Mouse (Mus musculus): Measurements from ENCODE around the gene Mrps11.

Gene Mrps11

DNA sequence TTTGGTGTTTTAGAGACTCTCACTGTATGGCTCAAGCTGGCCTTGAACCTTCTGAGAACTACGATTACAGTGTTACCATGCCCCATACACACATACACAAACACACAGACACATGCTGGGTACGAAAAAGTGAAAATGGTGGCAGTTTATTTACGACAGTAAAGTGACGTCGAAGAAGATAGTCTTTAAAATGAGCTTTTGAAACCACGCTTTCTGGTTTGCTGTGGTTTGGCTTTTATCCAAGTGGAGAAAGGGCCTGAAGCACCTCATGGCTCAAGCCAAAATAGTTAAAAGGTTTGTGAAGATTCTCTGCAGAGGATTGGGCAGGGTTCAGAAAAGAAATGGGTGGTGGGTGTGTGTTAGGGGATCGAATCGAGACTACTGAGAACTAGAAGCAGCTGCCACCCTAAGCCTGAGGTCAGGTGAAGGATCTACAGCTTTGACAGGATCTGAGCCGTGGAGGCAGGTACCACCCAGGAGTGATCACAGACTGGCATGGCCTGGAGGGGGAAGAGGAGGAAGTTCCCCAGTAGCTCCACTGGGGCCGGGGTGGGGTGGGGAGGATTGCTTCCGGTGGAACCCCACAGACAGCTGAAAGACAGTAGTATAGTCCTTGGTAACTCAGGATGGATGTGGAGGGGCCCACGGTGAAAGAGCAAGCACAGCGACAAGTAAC, 11.1 kb downstream of the Mrps11 start:
- no peak for DNase-seq

DNA sequence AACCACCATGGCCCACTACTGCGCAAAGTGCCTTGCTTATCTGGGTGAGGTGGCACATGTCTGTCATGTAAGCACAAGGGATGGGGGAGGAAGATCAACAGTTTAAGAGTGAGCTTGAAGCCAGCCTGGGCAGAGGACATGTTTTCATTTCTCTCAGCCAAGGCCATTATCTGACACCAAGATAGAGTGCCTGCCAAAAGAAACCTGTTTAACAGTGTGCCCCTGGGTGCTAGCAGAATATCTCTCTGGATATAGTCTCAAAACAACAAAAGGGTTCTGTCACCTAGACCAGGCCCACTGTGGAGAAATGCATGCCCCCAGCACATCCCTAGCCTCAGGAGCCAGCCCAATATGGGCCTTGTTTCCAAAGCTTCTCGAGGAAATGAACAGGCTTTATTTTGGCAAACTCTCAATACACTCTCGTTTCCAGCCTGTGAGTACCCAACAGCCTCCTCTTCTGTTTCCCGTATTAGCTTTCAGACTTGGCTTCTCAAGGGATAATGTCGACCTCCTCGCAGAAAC, 11.7 kb downstream of the Mrps11 start:
- DNase-seq, result no peak

GRCm38 (mm10) chr7:78796624-78797023, 13.7 kb downstream of the Mrps11 start:
- DNase-seq, result no peak

DNA sequence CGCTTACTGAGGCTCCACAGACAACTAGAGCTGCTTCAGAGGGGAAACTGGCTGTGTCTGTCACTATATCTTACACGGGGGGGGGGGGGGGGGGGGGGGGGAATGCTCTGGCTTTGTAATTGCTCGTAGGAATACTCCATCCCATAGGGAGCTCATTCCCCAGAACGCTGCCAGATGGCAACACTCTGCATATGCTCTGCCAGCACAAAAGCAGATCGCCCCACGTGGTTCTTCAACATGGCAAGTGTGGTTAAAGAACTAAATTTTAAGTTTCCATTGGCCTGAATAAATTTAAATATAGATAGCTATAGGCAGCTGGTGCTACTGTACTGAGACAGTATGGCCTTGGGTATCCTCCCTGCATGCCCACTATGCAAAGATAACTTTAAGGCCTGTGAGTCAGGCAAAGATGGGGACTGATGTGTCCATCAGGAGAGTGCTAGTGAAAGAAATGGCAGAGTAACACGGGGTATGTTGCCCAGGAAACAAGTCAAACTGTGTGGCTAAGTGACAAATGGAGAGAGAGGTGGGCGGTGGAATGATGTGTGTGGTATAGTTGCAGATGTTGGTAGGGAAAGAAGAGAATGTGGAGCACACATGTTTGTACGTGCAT, 15.0 kb downstream of the Mrps11 start:
- DNase-seq, result peak; percentile 68 to 72

GRCm38 (mm10) chr7:78799730-78800496, 17.0 kb downstream of the Mrps11 start:
- DNase-seq, result no peak

- DNase-seq, result peak in 1 of 2 experiments; percentile 24
These were observed 20.9 kb downstream of the Mrps11 start for GRCm38 (mm10) chr7:78803841-78804240.

GRCm38 (mm10) chr7:78807192-78807591, 24.3 kb downstream of the Mrps11 start:
- DNase-seq, result no peak

GRCm38 (mm10) chr7:78813791-78814190, 30.9 kb downstream of the Mrps11 start:
- peak; percentile 71 to 75 for DNase-seq

DNA sequence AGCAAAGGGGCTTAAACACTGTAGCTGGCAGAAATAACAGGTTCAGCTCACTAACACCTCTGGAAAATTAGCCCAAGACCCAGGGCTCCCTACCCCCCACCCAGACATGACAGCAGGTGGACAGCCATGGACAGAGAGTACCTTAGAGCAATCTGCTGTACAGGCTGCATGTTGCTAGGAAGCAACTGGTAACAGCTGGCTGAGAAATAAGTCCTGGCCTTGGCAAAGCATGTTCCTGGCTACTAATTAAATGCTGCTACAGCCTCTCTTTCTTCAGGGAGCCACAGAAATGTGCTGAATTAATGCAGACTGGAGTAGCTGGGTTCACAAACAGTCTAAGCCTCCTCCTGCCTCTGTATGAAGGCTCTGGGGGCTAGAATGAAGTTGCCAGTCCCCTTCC, 31.8 kb downstream of the Mrps11 start:
- DNase-seq, result no peak

- DNase-seq, result no peak
These were observed 35.4 kb downstream of the Mrps11 start for GRCm38 (mm10) chr7:78818336-78818735.

DNA sequence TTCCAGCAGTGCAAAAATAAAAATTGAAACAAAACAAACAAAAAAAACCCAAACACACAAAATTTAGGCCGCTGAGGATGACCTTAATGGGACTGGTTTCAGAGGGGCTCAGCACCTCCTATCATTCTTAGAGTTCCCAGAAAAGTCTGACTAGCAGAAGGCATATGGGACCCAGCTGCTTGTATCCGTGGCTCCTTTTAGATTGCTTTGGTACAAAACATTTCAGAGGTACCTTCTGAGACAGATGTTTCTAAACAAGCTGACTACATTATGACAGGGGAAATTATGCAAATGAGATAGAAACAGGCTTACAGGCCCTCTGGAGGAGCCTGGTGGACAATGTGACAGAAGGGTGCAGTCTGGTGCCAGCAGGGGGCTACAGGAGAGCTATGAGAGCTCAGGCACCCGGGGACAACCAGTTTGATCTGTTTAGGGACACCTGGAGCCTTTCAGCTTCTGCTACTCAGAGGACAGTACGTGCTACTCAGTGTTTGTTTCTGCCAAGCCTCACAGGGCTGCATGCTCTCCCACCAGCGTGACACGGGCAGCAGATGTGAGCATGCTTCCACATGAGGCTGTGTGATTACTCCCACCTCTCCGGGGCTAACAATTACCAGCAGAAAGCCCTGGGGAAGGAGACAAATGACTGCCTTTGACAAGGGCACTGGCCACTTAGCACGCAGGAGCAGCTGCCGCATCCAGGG, 43.9 kb downstream of the Mrps11 start:
- DNase-seq, result no peak

- DNase-seq, result no peak
These were observed 44.9 kb downstream of the Mrps11 start for GRCm38 (mm10) chr7:78827749-78828362.

DNA sequence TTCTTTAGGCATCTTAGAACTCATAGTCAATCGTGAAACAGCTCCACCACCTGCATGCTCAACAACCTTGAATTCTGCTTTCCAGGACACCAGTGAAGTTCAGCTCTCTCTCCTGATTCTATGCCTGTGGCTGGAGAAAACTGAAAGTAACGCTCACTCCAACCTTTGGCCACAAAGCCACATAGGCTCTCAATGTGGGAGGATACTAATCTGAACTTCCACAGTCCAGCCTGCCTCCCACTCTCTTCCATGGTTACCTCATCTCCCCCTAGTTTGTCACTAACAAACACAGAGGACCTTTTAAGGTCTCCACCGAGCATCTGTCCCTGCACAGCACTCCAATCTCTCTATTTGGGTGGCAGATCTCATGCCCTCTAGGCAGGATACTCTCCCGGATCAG, 52.7 kb downstream of the Mrps11 start:
- no peak for DNase-seq

GRCm38 (mm10) chr7:78837250-78837649, 54.3 kb downstream of the Mrps11 start:
- peak in 1 of 2 experiments; percentile 10 for DNase-seq

- no peak for DNase-seq
These were observed 58.7 kb downstream of the Mrps11 start for GRCm38 (mm10) chr7:78841601-78842000.

All from cerebellum, postnatal 10 days (tissue).